Mouse (Mus musculus): ENCODE measurements around the gene Invs.

GRCm38 (mm10) chr4:48380940-48381339, 101.4 kb downstream of the Invs start:
- no peak for TF ChIP-seq TCF12 (IDR thresholded peaks at IDR 0.05; ENCODE audit: insufficient read depth, poor library complexity, severe bottlenecking)
- no peak for TF ChIP-seq CEBPB (IDR thresholded peaks at IDR 0.05; ENCODE audit: insufficient read depth, poor library complexity, severe bottlenecking)
- no peak for TF ChIP-seq POLR2A (IDR thresholded peaks at IDR 0.05; ENCODE audit: insufficient read length, low read depth)
- no peak for TF ChIP-seq MYOG (IDR thresholded peaks at IDR 0.05; ENCODE audit: control insufficient read depth in 1 of 3, insufficient read depth in 1 of 3, insufficient read length in 2 of 3, low read depth in 2 of 3)
- TF ChIP-seq MAX (IDR thresholded peaks at IDR 0.05; ENCODE audit: low read depth) = no peak
- no peak for TF ChIP-seq E2F4 (IDR thresholded peaks at IDR 0.05; ENCODE audit: insufficient read depth)
- no peak for TF ChIP-seq SRF (IDR thresholded peaks at IDR 0.05; ENCODE audit: control insufficient read depth, insufficient read length, low read depth)
- TF ChIP-seq USF1 (IDR thresholded peaks at IDR 0.05; ENCODE audit: low read depth) = no peak
